19 mouse cellular contexts compared by ENCODE assay signal in genomic region chr10:39002521-39002920, GRCm38 (mm10). TPM values are rescaled to one million over a fixed set of nuclear protein-coding genes. Genes with fewer than 3 reads are reported as not detected.
DNase-seq lines count a peak whose midpoint lies in the region; ATAC-seq and TF ChIP-seq lines count a peak whose summit lies in the region.
"Had no signal": no experiment of that assay in that cellular context is flagged by ENCODE, and none has a peak within 500 bp of the region (broad histone marks: within the 10 kb centered on the region; RNA-seq: fewer than 3 reads in every experiment).

No protein-coding gene starts in this region.

- H3K4me2 ChIP-seq in forebrain, postnatal 0 days (ENCODE audit: low read depth) = no peak overlapping the region
- no peak overlapping the region for H3K4me2 ChIP-seq in forebrain, embryonic 12.5 days
- H3K4me2 ChIP-seq: embryonic facial prominence, embryonic 13.5 days; hindbrain, embryonic 13.5 days; intestine, embryonic 15.5 days; limb, embryonic 12.5 days; midbrain, embryonic 15.5 days had no signal

- H3K9ac ChIP-seq in forebrain, postnatal 0 days = no peak overlapping the region
- H3K9ac ChIP-seq in forebrain, embryonic 12.5 days = no peak overlapping the region
- H3K9ac ChIP-seq: embryonic facial prominence, embryonic 13.5 days; hindbrain, embryonic 13.5 days; intestine, embryonic 15.5 days; limb, embryonic 12.5 days; midbrain, embryonic 15.5 days had no signal

- no peaks in the 10 kb centered on the region for H3K36me3 ChIP-seq in forebrain, postnatal 0 days (ENCODE audit: insufficient read depth)
- H3K36me3 ChIP-seq in forebrain, embryonic 12.5 days (replicated peaks) = no peaks in the 10 kb centered on the region
- H3K36me3 ChIP-seq: hindbrain, embryonic 13.5 days; intestine, embryonic 15.5 days; midbrain, embryonic 15.5 days had no signal

- intact Hi-C loops in left cerebral cortex, postnatal 10 days (cut with DNase I) = no loop called here

- no peaks in the 10 kb centered on the region for H3K9me3 ChIP-seq in forebrain, postnatal 0 days (ENCODE audit: low read length)
- H3K9me3 ChIP-seq in forebrain, embryonic 12.5 days = no peaks in the 10 kb centered on the region
- H3K9me3 ChIP-seq: embryonic facial prominence, embryonic 13.5 days; hindbrain, embryonic 13.5 days; intestine, embryonic 15.5 days; limb, embryonic 12.5 days; midbrain, embryonic 15.5 days had no signal

- peak; percentile 15; the same call in 1 of the 2 replicates for TF ChIP-seq CTCF in forebrain, postnatal 0 days (IDR thresholded peaks at IDR 0.05; ENCODE audit: low read depth)
- peak; percentile 20; the same call in 1 of the 2 replicates for TF ChIP-seq CTCF in lung, adult 2 months (IDR thresholded peaks at IDR 0.05; ENCODE audit: insufficient read depth, low read length)
- peak; percentile 39 for TF ChIP-seq CTCF in Patski (IDR thresholded peaks at IDR 0.05)

- in situ Hi-C loops in Patski (cut with MboI; ENCODE audit: low pct_unique_long_range_greater_than_20kb) = no loop called here

- POLR2A ChIA-PET in Patski (lab: Charles Lee) = no interaction called here

- no peak for ATAC-seq in forebrain, postnatal 0 days
- ATAC-seq in forebrain, embryonic 12.5 days (ENCODE audit: low FRiP score) = no peak
- ATAC-seq in Patski = no peak
- ATAC-seq: intestine, embryonic 15.5 days; midbrain, embryonic 15.5 days had no signal

- H3K27me3 ChIP-seq in forebrain, postnatal 0 days (ENCODE audit: insufficient read depth, low read length) = no peaks in the 10 kb centered on the region
- H3K27me3 ChIP-seq in forebrain, embryonic 12.5 days = no peaks in the 10 kb centered on the region
- no peaks in the 10 kb centered on the region for H3K27me3 ChIP-seq in Patski
- H3K27me3 ChIP-seq: embryonic facial prominence, embryonic 13.5 days; hindbrain, embryonic 13.5 days; intestine, embryonic 15.5 days; limb, embryonic 12.5 days; midbrain, embryonic 15.5 days had no signal

- no peak for DNase-seq in forebrain, postnatal 0 days
- no peak for DNase-seq in lung, adult 2 months
- DNase-seq in lung, postnatal 10 days = no peak
- DNase-seq in A20 (ENCODE audit: low read depth, low spot score) (peak; percentile 12), Patski (ENCODE audit: low read depth, low spot score) (no peak)
- no peak for DNase-seq in cerebellum, adult 11 months
- DNase-seq in left cerebral cortex, postnatal 10 days (ENCODE audit: extremely low spot score in 1 of 2, low spot score in 2 of 2) = no peak
- DNase-seq: adrenal gland, postnatal 10 days; cerebellum, adult 9-10 months; gastrocnemius, adult 2 months; heart, adult 18-20 months; retina, postnatal 1 day had no signal

- no peak for TF ChIP-seq POLR2A in lung, adult 2 months (IDR thresholded peaks at IDR 0.05; ENCODE audit: borderline replicate concordance, extremely low read depth, low read depth, low read length)

- H3K4me3 ChIP-seq in forebrain, postnatal 0 days (ENCODE audit: low read depth, low read length) = no peak overlapping the region
- H3K4me3 ChIP-seq in forebrain, embryonic 12.5 days (replicated peaks) = no peak overlapping the region
- no peak overlapping the region for H3K4me3 ChIP-seq in lung, adult 2 months (replicated peaks; ENCODE audit: extremely low read depth, low read depth, low read length)
- H3K4me3 ChIP-seq: embryonic facial prominence, embryonic 13.5 days; gastrocnemius, adult 2 months; hindbrain, embryonic 13.5 days; intestine, embryonic 15.5 days; limb, embryonic 12.5 days; midbrain, embryonic 15.5 days had no signal

- CTCF ChIA-PET in Patski (lab: Charles Lee) = interaction anchor here (1.1 kb wide), 1 partner anchor 38 kb away, joined by 3 read pairs; no protein-coding TSS in a partner anchor

- WGBS in forebrain, postnatal 0 days = 81% methylated on average over 2 of the region's 2 CpGs
- 76% methylated on average over 2 of the region's 2 CpGs for WGBS in forebrain, embryonic 12.5 days
- 58% methylated on average over 2 of the region's 2 CpGs for WGBS in lung, adult 2 months

- no peaks in the 10 kb centered on the region for H3K4me1 ChIP-seq in forebrain, postnatal 0 days (ENCODE audit: insufficient read depth)
- H3K4me1 ChIP-seq in forebrain, embryonic 12.5 days = no peaks in the 10 kb centered on the region
- H3K4me1 ChIP-seq in lung, adult 2 months (ENCODE audit: control insufficient read depth, insufficient read depth, low read length) = peaks cover 2% of the 10 kb centered on the region; the same call in 1 of the 2 replicates
- H3K4me1 ChIP-seq: intestine, embryonic 15.5 days; limb, embryonic 12.5 days; midbrain, embryonic 15.5 days had no signal

- H3K27ac ChIP-seq in forebrain, postnatal 0 days (ENCODE audit: low read depth, low read length) = no peak overlapping the region
- no peak overlapping the region for H3K27ac ChIP-seq in forebrain, embryonic 12.5 days
- H3K27ac ChIP-seq: embryonic facial prominence, embryonic 13.5 days; gastrocnemius, adult 2 months; hindbrain, embryonic 13.5 days; intestine, embryonic 15.5 days; limb, embryonic 12.5 days; midbrain, embryonic 15.5 days had no signal

RNA-seq across cellular contexts. Expression of gene Lama4, which starts 37.2 kb away (rescaled TPM):
- 14.3 and 22.6 TPM in 2 replicates for total RNA-seq in forebrain, postnatal 0 days (2014; rRNA removed)
- polyA plus RNA-seq in forebrain, postnatal 0 days (2015; fragmentation: Nextera tagmentation; extraction: Ambion mirVana) = 9.7 and 10.4 TPM in 2 replicates
- 16.4 and 20.4 TPM in 2 replicates for polyA plus RNA-seq in forebrain, embryonic 12.5 days (2016; fragmentation: Nextera tagmentation; extraction: Ambion mirVana)
- 37.7 and 48.2 TPM in 2 replicates for polyA plus RNA-seq in lung, adult 2 months (2012; rRNA removed)
- polyA plus RNA-seq in Patski (2021) = 0.03 TPM
- total RNA-seq in left cerebral cortex, postnatal 10 days (2021) = 10 to 100 TPM; 24.1 to 27.4 TPM
- total RNA-seq: MEL had no signal

Comparison
In these comparisons a context has a peak if more than half of its experiments do, and no peak if none do; other contexts are left out.
1. RNA of gene Lama4, which starts 37.2 kb away (polyA plus RNA-seq): 37.7 to 48.2 TPM in lung, adult 2 months, 16.4 to 20.4 TPM in forebrain, embryonic 12.5 days and 9.7 to 10.4 TPM in forebrain, postnatal 0 days; 0.03 TPM in Patski (single experiment); every median in the first group is over 10 times any median in the second.
2. Peak in every context shown above with its lines, with median percentiles within 50 percentile points of each other: CTCF ChIP-seq.